Mouse (Mus musculus) heart, postnatal 14 days (tissue): ENCODE measurements around the gene Bclaf1. TPM values are rescaled to one million over a fixed set of nuclear protein-coding genes. Genes with fewer than 3 reads are reported as not detected.
A peak's percentile ranks its signal among the peaks of the same experiment; 100 is the strongest.

Experiments
- DNase-seq, 2 experiments: peaks; one replicate each; pipeline ENCODE4 v3.0.0; 2021 to 2022
- intact Hi-C: fragments of 180-260 bp; cut with DNase I; formaldehyde crosslinking; loops from one replicate; pipeline ENCODE4 v1.15.1; 2025
- long read RNA-seq, 2 experiments: library from polyadenylated mRNA; stranded (forward); transcript quantifications; one replicate each; pipeline ENCODE4 v2.0.0; 2021
- total RNA-seq, 2 experiments: library from RNA; stranded (reverse); gene quantifications; 2 replicates each; pipeline ENCODE4 v1.2.3; 2021

The Bclaf1 gene
- 10 to 100 TPM; 68.4 to 68.7 TPM for total RNA-seq
- long read RNA-seq, experiment 1, full-length matches to known transcripts: 24 of 38 reads
- long read RNA-seq, experiment 1, partial matches to known transcripts: 5 of 38 reads
- long read RNA-seq, experiment 1, other reads (novel, unspliced or antisense): 9 of 38 reads
- long read RNA-seq, experiment 2, full-length matches to known transcripts: 18 of 27 reads
- long read RNA-seq, experiment 2, partial matches to known transcripts: 5 of 27 reads
- long read RNA-seq, experiment 2, other reads (novel, unspliced or antisense): 4 of 27 reads

DNA sequence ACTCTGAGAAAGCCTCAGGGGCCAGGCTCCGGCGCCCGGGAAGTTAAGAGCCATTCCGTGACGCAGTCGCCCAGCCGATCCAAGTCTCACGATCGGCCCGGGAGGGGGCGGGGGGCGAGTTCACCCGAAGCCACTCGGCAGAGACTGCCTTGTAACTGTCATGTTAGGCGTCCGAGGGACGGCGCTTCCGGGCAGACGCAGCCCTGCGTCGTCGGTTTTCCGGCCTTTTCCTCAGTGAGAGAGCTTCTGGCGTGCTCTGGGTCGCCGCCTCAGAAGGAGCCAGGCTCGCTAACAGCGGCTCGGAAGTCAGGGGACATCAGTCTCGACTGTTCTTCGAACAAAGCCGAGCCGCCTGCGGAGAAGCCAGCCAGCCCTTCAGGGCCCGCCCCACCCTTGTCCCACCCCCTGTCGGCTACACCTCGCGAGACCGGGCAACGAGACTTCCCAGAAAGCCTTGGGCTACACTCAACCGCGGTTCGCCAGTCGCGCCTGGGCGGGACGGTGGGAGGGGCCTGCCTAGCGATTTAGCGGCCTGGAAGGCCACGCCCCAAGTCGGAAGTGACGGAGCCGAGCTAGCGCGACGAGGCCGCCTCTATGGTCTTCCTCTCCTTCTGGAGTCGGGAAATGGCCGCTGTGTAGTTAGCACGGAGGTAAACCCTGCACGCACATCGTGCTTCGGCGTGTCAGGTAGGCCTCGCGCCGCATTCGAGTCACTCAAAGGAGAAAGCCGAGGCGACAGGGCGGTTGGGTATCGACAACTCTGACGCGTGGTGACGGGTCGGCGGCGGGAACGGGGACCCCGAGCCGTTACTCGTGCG, at the start of gene Bclaf1:
Gene Bclaf1, plus strand, starts transcription at position 552 of the 818 bp plus-strand sequence.
- intact Hi-C loops: loop anchor here (2.0 to 5.0 kb wide), 2 partner anchors 21 to 35 kb away; partner anchors contain the start of gene Mtfr2
- DNase-seq: peak; percentile 100

DNA sequence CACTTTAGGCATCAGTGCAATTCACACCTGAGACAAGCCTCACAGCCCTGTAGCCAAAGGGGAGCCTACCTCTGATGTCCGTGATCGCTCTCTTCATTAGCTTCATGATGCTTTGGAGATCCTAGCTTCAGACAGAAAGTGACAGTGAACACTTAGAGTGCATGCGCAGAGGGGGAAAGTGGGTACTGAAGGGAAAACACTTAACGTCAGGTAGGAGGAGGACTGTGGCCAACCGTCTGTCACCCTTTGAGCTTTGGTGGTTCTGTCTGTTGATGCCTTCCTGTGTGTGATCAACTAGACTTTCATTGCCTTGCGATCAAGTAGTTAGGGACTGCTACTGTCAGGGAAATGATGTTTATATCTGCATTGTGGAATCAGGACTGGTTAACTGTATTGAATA, 49.4 kb upstream of the Bclaf1 start:
- intact Hi-C loops: no loop called here
- DNase-seq: no peak

DNA sequence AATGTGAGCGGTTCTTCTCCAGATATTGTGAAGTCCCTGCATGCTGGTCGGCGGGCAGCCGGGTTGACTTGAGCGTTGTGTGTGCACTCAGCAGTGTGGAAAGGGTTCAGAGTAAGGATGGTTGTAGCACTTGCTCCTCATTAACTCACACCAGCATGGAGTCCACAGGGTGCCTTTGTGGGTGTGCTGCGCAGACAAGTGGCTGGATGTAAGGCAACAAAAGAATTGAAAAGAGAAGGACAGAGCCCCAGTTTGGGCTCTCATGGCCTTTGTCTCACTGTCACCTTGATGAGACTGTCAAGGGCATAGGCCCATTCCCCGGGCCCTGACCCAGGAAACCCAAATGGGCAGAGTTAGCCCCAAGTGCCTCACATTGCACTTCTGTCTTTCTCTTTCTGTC, 47.8 kb upstream of the Bclaf1 start:
- intact Hi-C loops: no loop called here
- DNase-seq: no peak

DNA sequence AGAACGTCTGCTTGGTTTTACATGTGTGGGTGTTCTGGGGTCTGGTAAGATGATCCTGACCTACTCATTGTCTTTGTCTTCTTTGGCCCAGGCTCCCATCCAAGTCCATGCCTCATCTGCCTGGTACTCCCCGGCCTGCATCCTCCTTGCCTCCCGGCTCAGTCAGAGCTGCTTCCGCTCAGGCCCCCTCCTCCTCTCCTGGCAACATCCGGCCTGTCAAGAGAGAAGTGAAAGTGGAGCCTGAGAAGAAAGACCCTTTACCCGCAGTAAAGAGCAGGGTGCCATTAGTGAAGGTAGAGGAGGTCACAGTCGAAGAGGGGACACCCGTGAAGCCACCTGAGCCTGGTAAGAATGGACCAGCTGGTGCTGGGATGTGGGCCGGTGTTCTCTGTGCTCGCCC, 45.2 kb upstream of the Bclaf1 start:
- DNase-seq: no peak
- intact Hi-C loops: no loop called here

DNA sequence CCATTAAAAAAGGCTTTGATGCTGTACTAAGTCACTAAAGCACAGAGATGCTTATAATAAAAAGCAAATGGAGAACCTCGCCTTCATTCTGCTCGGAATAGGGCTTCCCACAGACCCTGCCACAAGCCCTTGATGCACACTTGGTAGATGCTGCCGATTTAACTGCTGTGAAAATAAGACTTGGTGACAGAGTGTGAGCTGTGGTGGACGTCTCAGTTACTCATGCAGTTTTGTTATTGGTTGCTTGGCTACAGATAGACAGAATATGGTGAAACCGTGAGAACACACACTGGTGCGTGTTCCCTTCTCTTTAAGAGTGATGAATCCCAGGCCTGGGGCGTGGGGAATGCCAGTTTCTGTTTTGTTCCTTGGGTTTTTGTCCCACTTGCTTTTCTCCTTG, 43.3 kb upstream of the Bclaf1 start:
- DNase-seq: no peak
- intact Hi-C loops: no loop called here

DNA sequence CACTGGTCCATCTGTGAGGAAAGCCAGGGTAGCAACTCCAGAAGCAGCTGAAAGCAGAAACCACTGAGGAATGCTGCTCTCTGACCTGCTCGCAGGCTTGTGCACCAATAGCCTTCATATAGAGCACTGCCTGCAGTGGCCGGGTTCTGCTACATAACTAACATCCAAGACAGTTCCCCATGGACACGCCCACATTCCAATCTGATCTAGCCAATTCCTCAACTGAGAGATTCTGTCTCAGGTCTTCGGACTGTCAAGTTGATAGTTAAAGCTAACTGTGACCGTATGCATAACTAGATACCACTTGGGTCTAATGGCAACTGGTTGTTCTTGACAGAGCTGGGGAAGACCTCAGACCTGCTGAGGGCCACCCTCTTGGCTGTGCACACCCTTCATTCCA, 39.9 kb upstream of the Bclaf1 start:
- intact Hi-C loops: no loop called here
- no peak for DNase-seq

DNA sequence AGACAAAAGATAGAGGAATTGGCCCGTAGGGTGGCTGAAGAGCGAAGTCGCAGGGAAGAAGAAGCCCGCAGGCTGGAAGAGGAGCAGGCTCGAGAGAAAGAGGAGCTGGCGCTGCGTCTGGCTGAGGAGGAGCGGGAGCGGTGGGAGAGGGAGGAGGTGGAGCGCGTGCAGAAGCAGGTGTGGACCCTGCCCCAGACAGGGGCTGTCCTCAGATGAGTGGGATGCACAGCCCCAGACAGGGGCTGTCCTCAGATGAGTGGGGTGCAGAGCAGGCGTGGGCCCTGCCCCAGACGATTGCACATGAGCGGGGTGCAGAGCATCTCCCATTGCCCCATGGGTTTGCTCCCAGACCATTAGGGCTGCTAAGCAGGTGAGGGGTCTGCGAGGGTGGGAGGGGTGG, 39.0 kb upstream of the Bclaf1 start:
- DNase-seq: no peak
- intact Hi-C loops: no loop called here

DNA sequence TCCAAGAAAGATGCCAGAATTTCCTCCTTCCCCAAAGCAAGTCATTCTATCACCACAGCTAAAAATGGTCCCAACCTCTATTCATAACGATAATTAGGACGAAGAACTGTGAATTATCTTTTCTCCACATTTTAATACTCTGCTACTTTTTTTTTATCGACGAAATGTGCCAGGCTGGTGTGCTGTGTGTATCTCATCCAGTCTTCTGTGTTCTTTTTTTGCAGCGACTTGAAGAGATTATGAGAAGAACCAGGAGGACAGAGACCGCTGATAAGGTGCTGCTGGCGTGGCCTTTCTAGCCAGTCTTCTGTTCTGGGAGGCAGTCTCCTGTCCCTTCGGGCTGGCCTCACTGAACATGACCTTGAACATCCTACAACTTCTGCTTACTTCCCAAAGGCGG, 38.2 kb upstream of the Bclaf1 start:
- DNase-seq: no peak
- intact Hi-C loops: no loop called here

DNA sequence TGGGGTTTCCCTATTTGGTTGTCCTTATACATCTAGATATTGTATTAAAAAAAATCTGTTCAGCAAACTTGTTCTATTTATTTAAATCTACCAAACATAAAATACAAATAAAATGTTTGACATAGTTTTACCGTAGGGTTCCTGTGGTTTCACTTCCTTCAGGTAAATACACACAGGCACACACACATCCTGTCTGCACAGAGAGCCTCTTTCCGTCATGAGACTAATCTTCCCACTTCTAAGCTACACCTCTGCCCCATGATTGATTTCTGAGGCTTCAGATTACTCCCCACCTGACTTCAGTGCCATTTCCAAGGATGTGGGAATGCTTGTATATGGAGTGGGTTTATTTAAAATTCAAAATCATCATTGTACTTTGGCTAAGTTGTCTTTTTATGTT, 30.8 kb upstream of the Bclaf1 start:
- no peak for DNase-seq
- intact Hi-C loops: no loop called here

DNA sequence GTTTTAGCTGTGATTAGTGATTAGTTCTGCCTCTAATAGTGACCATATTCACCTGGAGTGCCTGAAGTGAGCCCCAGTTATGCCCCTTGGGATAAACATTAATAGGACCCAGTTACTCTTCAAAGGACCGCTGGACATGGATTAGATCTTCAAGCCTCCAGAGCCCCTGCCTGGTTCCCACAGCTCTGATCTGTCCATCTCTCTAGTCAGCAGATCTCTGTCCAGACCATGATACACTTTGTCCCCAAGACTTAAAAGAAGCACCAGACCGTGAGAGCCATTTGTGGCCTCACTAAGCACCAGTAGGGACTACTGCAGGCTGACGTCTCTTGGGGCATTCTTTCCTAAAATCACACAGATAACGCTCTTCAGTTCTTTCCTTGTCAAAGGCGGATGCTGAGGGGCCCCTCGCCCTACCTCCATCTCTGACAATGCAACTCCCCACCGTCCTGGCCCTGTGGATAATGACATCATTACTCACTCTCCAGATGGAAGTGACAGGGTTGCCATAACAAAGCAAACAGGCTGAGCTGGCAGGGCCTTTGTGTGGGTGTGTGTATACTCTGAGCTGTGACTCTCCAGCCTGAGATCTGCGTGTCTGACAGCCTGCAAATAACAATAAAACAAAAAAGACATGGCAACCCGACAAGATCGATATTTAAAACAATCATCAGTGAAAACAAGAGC, 26.8 kb upstream of the Bclaf1 start:
- intact Hi-C loops: no loop called here
- DNase-seq: peak; percentile 17 to 18

DNA sequence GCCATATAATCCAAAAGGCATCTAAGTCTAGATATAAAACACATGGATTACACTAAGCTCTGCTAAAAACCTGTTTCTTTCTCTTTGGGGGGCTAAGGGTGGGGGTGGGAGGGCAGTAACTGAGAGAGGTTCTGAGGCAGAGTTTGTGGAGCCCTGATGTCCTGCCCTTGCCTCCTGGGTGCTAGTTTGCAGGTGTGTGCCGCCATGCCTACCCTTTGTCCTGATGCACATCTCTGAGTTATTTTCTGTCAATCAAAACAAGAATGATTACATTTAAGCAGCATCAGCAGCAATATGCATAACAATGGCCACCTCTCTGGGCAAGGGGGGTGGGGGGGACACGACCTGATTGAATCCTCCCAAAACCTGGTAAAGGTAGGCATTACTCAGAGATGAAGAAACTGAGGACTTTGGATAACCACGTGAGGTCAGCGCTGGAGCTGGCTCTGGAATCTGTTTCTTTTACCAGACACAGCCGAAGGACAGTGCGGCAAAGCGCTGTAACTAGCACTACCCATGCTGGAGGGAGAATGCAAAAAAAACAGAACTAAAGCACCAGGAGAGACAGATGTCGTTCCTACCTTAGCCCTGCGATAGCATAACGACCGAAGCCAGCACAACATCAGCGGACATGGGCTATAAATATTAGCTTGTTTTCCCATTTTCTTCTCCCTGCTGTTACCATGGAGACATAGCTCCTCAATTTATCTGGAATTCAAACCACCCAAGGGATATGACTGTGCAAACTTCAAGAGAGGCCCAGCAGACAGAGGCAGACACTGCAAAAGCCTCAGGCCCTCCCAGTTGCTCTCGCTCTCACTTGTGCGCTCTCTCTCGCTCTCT, 26.1 kb upstream of the Bclaf1 start:
- no peak for DNase-seq
- intact Hi-C loops: no loop called here

DNA sequence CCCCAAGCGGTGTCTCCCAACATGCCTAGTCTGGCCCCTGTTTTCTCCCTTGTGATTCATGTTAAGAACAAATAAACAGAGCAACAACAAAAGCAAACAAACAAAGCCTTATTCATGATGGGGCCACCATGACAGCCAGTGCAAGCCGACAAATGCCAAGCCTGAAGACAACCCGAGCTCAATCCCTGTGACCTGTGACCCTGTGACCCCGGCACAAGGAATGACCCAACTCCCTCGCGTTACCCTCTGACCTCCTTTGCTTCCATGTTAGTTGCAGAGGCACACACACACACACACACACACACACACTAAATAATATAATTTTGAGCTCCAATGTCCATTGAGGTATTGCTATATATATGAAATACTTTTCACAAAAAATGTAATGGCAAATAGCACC, 24.9 kb upstream of the Bclaf1 start:
- no peak for DNase-seq
- intact Hi-C loops: no loop called here

DNA sequence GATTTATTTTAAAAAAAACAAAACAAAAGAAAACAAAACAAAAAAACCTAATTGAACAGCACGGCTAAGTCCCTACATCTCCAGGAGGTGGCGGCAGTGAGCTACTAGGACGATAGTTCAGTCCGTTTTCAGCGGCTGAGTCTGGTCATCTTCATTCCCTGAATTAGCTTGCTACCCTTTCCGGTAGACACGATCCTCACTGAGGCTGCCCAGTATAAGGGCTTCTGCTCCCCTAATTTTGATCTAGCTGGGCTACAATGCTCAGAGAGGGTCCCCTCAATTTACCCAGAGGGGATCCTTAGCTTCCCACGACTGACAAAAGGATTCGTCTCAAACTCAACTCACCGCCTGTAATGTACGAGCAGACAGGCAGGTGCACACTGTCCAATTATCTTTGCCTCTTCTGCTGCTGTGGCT, 21.8 kb upstream of the Bclaf1 start:
- peak; percentile 86 to 91 for DNase-seq
- intact Hi-C loops: loop anchor here (2.0 to 5.0 kb wide), 3 partner anchors 22 to 657 kb away; partner anchors contain the start of genes Bclaf1 and Mtfr2

DNA sequence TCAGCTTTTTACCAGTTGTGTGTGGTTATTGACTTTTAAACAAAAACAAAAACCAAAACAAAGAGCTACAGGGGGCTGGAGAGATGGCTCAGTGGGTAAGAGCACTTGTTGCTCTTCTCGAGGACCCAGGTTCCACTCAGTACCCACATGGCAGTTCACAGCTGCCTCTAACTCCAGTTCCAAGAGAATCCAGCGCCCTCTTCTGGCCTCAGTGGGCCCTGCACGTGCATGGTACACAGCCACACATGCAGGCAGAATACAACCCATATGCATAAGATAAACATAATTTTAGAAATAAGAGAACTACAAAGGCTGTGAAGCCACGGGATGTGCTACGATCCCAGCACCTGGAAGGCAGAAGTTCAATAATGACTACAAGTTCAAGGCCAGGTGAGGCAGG, 16.3 kb upstream of the Bclaf1 start:
- no peak for DNase-seq
- intact Hi-C loops: no loop called here

DNA sequence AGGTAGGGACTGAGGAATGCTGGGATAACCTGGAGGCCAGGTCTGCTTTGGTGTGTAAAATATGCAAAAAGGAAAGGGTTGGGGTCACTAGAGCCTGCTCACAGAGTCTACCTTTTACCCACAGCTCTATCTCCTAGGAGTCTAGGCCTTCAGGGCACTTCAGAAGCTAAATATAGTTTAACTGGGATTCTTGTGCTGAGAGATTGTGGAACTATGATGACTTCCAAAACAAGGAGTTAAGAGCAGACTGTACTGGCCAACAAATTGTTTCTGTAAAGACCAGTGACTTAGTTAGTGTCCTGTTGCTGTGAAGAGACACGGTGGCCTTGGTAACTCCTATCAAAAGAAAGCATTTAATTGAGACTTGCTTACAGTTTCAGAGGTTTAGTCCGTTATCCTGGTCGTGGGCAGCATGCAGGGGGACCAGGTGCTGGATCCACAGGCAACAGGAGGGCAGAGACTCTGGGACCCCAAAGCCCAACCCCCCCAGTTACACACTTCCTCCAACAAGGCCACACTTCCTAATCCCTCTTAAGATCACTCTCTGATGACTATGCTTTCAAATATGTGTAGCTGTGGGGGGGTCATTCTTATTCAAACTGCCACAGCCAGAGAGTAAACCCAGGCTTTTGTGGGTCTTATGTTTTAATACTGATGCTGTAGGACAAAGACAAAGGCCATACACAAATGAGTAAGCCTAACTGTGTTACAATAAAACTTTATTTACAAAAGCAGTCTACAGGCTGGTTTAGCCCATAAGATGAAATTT, 13.9 kb upstream of the Bclaf1 start:
- DNase-seq: no peak

DNA sequence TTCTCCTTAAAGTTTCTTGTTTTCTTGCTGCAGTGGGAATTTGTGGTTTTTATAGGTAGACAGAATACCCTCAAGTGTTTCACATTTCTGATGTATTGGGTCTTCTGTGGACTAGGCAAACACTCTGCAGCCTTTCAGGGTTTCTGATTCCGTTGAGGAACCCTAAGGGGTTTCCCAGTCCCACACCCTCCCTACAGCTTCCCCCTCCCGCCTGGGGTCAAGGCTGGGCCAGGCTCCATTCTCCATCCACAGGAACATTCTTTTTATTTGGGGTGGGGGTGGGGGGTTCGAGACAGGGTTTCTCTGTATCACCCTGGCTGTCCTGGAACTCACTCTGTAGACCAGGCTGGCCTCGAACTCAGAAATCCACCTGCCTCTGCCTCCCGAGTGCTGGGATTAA, 13.2 kb upstream of the Bclaf1 start:
- DNase-seq: no peak
- intact Hi-C loops: no loop called here

More for the DNA sequence above, 13.9 kb upstream of the Bclaf1 start:
- intact Hi-C loops: no loop called here

DNA sequence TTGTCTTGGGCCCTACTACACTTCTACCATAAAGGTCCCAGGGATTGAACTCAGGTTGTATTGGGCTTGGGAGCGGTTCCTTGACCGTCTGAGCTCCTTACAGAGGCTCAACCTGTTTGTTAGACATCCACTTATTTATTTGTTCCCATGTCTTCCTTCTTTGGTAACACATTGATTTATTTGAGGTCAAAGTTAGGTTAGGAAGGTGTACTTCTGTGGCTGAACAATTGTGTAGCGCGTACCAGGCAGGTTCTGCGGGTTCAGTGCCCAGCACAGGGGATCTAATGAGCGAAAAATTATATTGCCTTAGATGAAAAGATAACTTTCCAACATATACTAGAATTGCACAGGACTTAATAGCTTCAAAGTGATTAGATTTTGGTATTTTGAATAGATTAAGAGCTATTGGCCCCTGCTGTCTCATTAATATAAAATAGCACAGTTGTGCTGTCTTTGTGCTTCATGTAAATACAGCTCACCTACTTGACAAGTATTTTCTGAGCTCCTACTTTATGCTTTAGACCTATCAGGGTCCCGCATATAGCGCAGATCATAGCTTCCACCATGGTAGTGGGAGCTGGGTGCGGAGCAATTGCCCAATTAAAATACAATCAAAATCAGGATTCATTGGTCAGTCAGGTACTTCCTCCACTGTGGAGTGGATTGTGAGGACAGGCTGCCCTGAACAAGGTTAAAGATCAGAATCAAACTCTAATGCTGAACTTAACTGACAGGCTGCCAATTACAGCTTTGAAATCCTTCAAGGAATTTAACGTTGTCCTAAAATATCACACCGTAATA, 1.1 kb upstream of the Bclaf1 start:
- intact Hi-C loops: loop anchor here (5.0 kb wide), 1 partner anchor 36 kb away; the partner anchor contains the start of gene Mtfr2
- peak in 1 of 2 experiments; percentile 25 for DNase-seq

DNA sequence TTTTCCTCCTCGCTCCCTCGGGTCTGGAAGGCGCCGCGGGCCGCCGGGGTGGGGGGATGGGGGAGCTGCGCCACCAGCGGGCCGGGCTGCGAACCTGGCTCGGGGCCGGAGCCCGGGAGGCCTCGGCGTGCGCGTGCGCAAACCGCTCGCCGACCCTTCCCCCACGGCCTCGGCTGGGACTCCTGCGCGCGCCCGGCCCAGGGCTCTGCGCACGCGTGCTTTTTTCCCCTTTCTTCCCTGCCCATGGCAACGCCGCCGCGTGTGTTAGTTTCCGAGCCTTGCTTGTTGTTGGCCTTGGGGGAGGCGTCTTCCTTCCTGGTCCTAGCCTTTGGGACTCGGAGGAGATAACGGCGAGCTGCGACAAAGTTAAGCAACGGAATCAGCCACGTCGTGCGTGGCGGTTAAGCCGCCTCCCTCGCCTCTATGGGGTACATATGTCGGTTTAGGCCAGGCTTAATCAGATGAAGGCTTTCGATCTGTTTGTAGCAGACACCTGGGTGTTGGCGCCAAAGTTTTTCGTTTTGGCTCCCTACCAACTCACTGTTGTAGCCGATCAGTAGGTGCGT, 550 bp downstream of the Bclaf1 start:
- intact Hi-C loops: loop anchor here (2.0 to 5.0 kb wide), 2 partner anchors 22 to 34 kb away; partner anchors contain the start of gene Mtfr2
- peak; percentile 94 to 95 for DNase-seq
